Mouse (Mus musculus) cerebellum, adult 2 months (tissue): ENCODE measurements around the gene Tmem151b. TPM values are rescaled to one million over a fixed set of nuclear protein-coding genes. Genes with fewer than 3 reads are reported as not detected.
A peak's percentile ranks its signal among the peaks of the same experiment; 100 is the strongest.

Experiments
- DNase-seq, 2 experiments: peaks; one replicate each; pipeline ENCODE4 v3.0.0; 2021
- H3K27ac ChIP-seq: fragments of 200-500 bp; 2 replicates; pipeline ENCODE4 v1.5.1; 2012; ENCODE audit warnings: low read length, control low read depth, inconsistent platforms; ENCODE audit not compliant: insufficient read depth
- H3K27me3 ChIP-seq: fragments of 200-500 bp; 2 replicates; pipeline ENCODE4 v1.6.1; 2012; ENCODE audit warnings: inconsistent platforms, mild to moderate bottlenecking, low read length, moderate library complexity; ENCODE audit not compliant: control insufficient read depth, insufficient read depth
- H3K4me1 ChIP-seq: fragments of 200-500 bp; 2 replicates; pipeline ENCODE4 v1.6.1; 2011; ENCODE audit warnings: low read length; ENCODE audit not compliant: control insufficient read depth, insufficient read depth
- H3K4me3 ChIP-seq: fragments of 200-500 bp; replicated peaks from 2 replicates; pipeline ENCODE3; 2011; ENCODE audit warnings: mild to moderate bottlenecking, low read depth, low read length, control low read depth; ENCODE audit not compliant: insufficient read depth
- CTCF ChIP-seq: fragments of 200-500 bp; IDR thresholded peaks from 2 replicates; pipeline ENCODE4 v1.5.1; 2011; ENCODE audit warnings: low read depth, mild to moderate bottlenecking, control low read depth, low read length, moderate library complexity, borderline replicate concordance; ENCODE audit not compliant: insufficient read depth
- POLR2A ChIP-seq: fragments of 200-500 bp; IDR thresholded peaks from 2 replicates; pipeline ENCODE4 v1.6.1; 2011; ENCODE audit warnings: low read length, control low read depth, borderline replicate concordance; ENCODE audit not compliant: insufficient read depth
- whole genome bisulfite sequencing: fragments of 180-500 bp; shearing (Covaris S2); methylation state at CpG from one replicate; pipeline ENCODE4 v1.1.7; 2018; 5-methylcytosine and 5-hydroxymethylcytosine counted together
- polyA plus RNA-seq: library from polyadenylated mRNA; depleted of rRNA; stranded (reverse); fragments of >200 nt; gene quantifications from 2 replicates; pipeline ENCODE4 v1.2.3, GENCODE M21; 2012

Gene Tmem151b
- polyA plus RNA-seq, 1 experiment: 125 TPM

DNA sequence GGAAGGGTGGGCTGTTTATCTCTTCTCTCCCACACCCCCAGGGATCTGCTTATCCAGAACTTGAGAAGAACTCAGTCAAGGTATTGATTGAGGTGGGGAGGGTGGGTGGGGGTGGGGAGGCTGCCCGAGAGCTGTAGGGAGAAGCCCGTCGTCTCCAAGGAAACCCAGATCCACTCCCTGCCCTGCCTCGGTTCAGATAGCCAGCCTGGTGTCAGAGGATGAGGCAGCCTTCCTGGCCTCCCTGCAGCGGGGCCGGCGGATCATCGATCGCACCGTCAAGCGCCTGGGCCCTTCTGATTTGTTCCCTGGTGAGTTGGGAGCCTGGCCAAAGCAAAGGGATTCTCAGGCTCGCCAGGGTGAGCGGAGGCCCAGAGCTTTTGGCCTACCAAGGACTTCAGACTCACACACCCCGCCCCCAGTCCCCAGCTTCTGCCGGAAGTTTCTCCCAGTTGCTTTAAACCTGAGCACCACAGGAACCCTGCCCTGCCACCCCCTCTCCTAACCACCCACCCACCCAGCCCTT lies 34.2 kb downstream of the Tmem151b start:
- no peaks in the 10 kb centered on the region for H3K27me3 ChIP-seq
- H3K27ac ChIP-seq: no peak overlapping the region
- H3K4me3 ChIP-seq: no peak overlapping the region
- 51% methylated on average over 15 of the region's 15 CpGs for WGBS
- peak in 1 of 2 experiments; percentile 15 for DNase-seq
- TF ChIP-seq POLR2A (no peak), CTCF (no peak)
- H3K4me1 ChIP-seq: peaks cover 41% of the 10 kb centered on the region

DNA sequence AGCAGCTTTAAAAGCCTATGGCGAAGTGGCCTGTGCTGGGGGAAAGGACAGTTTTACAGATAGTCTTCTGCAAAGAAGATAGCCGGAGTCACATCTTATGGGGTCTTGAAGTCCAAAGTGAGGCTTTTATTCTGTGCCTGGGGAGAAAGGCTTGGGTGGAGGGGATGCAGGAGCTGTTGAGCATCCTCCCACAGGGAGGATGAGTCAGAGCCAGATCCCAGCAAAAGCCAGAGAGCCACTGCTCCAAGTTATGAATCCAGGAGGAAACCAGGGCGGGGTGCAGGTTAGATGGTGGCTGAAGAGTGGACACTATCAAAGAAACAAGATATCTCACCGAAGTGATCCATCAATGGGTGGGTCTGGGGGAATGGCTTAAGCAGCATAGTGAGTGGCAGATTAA lies 37.7 kb downstream of the Tmem151b start:
- 91% methylated on average over 4 of the region's 4 CpGs for WGBS
- H3K27ac ChIP-seq: no peak overlapping the region
- TF ChIP-seq POLR2A: no peak
- no peak overlapping the region for H3K4me3 ChIP-seq
- DNase-seq: no peak
- H3K4me1 ChIP-seq: peaks cover 9% of the 10 kb centered on the region
- H3K27me3 ChIP-seq: no peaks in the 10 kb centered on the region

DNA sequence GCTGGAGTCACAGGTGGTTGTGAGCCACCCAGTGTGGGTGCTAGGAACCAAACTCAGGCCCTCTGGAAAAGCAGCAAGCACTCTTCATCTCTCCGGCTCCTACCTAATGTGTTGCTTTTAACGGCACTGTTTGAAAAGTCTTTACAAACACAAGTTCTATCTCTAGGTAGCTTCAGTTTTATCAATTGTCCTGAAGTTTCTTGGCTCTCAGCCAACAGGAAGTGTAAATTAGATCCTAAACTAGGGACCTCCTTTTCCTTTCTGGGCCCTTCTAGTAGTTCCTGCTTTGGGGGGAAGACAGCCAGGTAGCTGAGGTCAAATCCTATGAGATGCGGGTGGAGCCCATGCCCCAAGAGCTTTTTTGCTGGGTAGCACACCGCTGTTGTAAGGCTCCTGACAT lies 38.6 kb downstream of the Tmem151b start:
- no peak overlapping the region for H3K27ac ChIP-seq
- DNase-seq: no peak
- H3K4me1 ChIP-seq: peaks cover 7% of the 10 kb centered on the region
- WGBS: over 99% methylated on average over 4 of the region's 4 CpGs
- TF ChIP-seq POLR2A (no peak), CTCF (no peak)
- H3K4me3 ChIP-seq: no peak overlapping the region
- no peaks in the 10 kb centered on the region for H3K27me3 ChIP-seq

DNA sequence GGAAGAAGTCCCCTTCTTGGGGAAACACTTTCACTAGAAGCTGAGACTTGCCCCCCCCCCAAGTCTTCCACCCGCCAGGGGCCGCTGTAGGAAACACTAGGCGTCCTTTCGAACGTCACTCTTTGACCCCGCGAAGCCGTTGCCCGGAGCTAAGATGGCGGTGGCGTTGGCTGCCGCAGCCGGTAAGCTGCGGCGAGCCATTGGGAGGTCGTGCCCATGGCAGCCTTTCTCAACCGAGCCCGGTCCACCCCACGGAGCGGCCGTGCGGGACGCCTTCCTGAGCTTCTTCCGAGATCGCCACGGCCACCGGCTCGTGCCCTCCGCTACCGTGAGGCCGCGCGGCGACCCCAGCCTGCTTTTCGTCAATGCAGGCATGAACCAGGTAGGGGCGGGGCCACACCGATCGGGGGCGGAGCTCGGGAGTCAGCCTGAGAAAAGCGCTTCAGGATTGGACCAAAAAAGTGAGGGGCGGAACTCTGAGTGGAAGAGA lies 42.7 kb downstream of the Tmem151b start, which contains the start of gene Aars2:
Aars2 (plus strand) TSS at position 142 of the 490 bp plus-strand sequence.
- peak; percentile 65; the same call in 1 of the 2 replicates for TF ChIP-seq CTCF
- peak; percentile 66 for TF ChIP-seq POLR2A
- Histone ChIP-seq H3K27ac (peak within 1 kb of the TSS; percentile 90), H3K27me3 (no peaks in the 10 kb centered on the region), H3K4me1 (peaks cover 7% of the 10 kb centered on the region), H3K4me3 (peak within 1 kb of the TSS; percentile 71)
- DNase-seq: peak; percentile 92 to 96
- 1% methylated on average over 42 of the region's 42 CpGs for WGBS

DNA sequence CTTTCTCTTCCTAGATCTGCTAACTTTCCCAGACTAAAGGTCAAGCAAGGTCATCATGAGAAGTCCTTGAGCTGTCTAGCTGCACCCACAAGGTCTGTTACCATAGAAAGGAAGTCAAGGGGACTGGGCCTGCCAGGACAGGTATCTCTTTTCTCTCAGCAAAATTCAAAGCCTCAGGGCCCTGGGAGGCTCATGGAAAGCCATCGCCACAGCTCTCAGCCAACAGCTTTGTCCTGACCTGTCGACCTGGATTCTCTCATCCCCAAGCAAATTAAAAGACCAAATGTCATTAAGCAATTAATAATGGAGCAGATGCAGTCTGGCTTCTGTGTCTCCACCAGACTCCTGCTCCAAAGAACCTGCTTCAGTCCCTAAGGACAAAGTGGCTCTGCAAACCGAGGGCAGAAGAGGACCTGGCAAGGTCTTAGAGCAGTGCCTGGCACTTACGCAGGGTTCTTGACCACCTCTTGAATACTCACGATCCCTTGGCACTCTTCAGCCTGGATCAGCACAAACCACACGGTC lies 43.5 kb downstream of the Tmem151b start:
- H3K27ac ChIP-seq: no peak overlapping the region
- 22% methylated on average over 6 of the region's 6 CpGs for WGBS
- H3K4me1 ChIP-seq: peaks cover 7% of the 10 kb centered on the region
- H3K27me3 ChIP-seq: no peaks in the 10 kb centered on the region
- DNase-seq: no peak
- TF ChIP-seq CTCF (no peak), POLR2A (no peak)
- no peak overlapping the region for H3K4me3 ChIP-seq

DNA sequence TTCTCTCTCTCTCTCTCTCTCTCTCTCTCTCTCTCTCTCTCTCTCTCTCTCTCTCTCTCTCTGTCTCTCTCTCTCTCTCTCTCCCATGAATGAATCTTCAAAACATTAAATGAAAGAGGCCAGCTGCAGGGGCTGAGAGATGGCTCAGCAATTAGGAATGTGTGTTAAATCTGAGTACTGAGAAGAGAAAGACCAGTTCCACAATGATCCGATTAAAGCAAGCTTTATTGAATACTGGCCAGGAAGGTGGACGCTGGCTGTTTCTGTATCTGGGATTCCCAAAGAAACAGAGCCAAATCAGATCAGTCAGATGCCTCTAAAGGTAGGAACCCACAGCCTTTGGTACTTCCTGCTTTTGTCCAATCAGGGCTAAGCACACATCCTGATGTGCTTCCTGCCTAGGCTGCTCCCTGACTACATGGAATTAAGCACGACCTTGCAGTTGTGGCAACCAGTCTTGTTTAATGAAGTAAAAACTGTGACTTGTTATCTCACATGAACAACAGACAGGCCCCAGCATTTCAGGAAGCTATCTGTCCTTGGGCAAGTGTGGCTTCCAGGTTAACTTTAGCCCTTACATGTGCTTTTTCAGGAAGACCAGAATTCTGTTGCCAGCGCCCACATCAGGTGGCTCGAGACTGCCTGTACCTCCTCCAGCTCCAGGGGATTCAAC lies 46.0 kb downstream of the Tmem151b start:
- TF ChIP-seq CTCF (no peak), POLR2A (no peak)
- Histone ChIP-seq H3K4me3 (no peak overlapping the region), H3K27ac (no peak overlapping the region), H3K4me1 (peaks cover 7% of the 10 kb centered on the region), H3K27me3 (no peaks in the 10 kb centered on the region)
- no peak for DNase-seq
- WGBS: 52% methylated on average over 5 of the region's 5 CpGs

DNA sequence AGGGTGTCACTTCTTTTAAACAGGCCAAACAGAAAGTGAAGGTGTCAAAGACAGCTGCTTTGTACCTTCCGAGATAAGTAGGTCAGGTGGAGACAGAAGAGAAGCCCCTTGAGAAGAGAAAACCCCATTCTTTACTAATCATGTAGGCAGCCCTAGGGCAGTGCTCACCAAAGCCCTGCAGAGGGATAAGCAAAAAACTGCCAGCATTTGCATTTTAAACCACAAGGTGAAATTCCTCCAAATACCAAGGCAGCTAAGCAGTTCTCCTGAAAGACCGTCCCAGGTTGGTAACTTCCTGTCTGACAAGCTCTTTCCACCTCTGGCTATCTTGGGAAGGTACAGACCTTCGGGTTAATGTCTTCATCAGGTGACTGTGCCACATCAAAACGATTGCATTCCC lies 47.2 kb downstream of the Tmem151b start:
- H3K27me3 ChIP-seq: no peaks in the 10 kb centered on the region
- DNase-seq: no peak
- no peak overlapping the region for H3K27ac ChIP-seq
- no peak overlapping the region for H3K4me3 ChIP-seq
- 57% methylated on average over 4 of the region's 4 CpGs for WGBS
- TF ChIP-seq CTCF (no peak), POLR2A (no peak)
- H3K4me1 ChIP-seq: peaks cover 5% of the 10 kb centered on the region

DNA sequence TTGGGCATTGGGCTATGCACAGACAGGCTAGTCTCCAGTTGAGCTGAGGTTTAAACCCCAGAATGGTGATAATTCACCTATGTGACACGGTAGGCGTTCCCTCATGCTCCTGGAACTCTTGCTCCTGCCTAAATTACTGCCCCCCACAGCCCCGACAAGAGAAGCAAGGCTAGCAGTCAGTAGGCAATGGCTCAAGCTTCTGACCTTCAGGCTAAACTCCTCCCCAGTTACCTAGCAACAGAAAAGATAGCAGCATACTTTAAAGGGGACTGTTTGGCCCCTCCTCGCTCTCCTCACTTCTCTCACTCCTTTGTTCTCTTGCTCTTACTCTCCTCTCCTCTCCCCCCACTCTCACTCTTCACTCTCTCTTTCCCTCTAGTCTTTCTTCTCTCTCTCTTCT lies 48.5 kb downstream of the Tmem151b start:
- no peak overlapping the region for H3K27ac ChIP-seq
- H3K27me3 ChIP-seq: no peaks in the 10 kb centered on the region
- TF ChIP-seq CTCF (no peak), POLR2A (no peak)
- WGBS: 39% methylated on average over 4 of the region's 4 CpGs
- DNase-seq: no peak
- H3K4me1 ChIP-seq: no peaks in the 10 kb centered on the region; the same call in 1 of the 2 replicates
- no peak overlapping the region for H3K4me3 ChIP-seq
